Mouse (Mus musculus) midbrain, embryonic 13.5 days (tissue): ENCODE results near the gene Gpr135. TPM values are rescaled to one million over a fixed set of nuclear protein-coding genes. Genes with fewer than 3 reads are reported as not detected.

Experiments used
- ATAC-seq: fragments of 200-750 bp; cut with Nextera tagmentation; 2 replicates; pipeline ENCODE4 v1.8.0; 2017; ENCODE audit warnings: mild to moderate bottlenecking, moderate TSS enrichment, moderate library complexity
- H3K27ac ChIP-seq: fragments of 300-500 bp; sonication (generic); 2 replicates; pipeline ENCODE4 v1.5.1; 2015; ENCODE audit warnings: inconsistent platforms, mild to moderate bottlenecking, moderate library complexity
- H3K27me3 ChIP-seq: fragments of 300-500 bp; sonication (generic); 2 replicates; pipeline ENCODE4 v1.6.1; 2015; ENCODE audit warnings: mild to moderate bottlenecking, inconsistent platforms
- H3K36me3 ChIP-seq: fragments of 300-500 bp; sonication (generic); 2 replicates; pipeline ENCODE4 v1.6.1; 2015; ENCODE audit warnings: mild to moderate bottlenecking, inconsistent platforms
- H3K4me1 ChIP-seq: fragments of 300-500 bp; sonication (generic); replicated peaks from 2 replicates; pipeline ENCODE4 v1.6.1; 2015; ENCODE audit warnings: inconsistent platforms
- H3K4me2 ChIP-seq: fragments of 300-500 bp; sonication (generic); replicated peaks from 2 replicates; pipeline ENCODE4 v1.6.1; 2015; ENCODE audit warnings: moderate library complexity, mild to moderate bottlenecking, inconsistent platforms
- H3K4me3 ChIP-seq: fragments of 300-500 bp; sonication (generic); replicated peaks from 2 replicates; pipeline ENCODE4 v1.5.1; 2015; ENCODE audit warnings: mild to moderate bottlenecking, inconsistent platforms
- H3K9ac ChIP-seq: fragments of 300-500 bp; sonication (generic); replicated peaks from 2 replicates; pipeline ENCODE4 v1.6.1; 2015; ENCODE audit warnings: mild to moderate bottlenecking, inconsistent platforms
- H3K9me3 ChIP-seq: fragments of 300-500 bp; sonication (generic); 2 replicates; pipeline ENCODE4 v1.6.1; 2016; ENCODE audit warnings: mild to moderate bottlenecking, inconsistent platforms
- WGBS: fragments of 180-500 bp; shearing (Covaris S2); methylation state at CpG from one replicate; pipeline ENCODE4 v1.1.7; 2015; 5-methylcytosine and 5-hydroxymethylcytosine counted together
- polyA plus RNA-seq: library from polyadenylated mRNA; unstranded; fragments of >200 nt; fragmentation: Nextera tagmentation; extraction: Ambion mirVana; gene quantifications from 2 replicates; pipeline ENCODE4 v1.2.1, GENCODE M21; 2015

Gpr135 gene
- polyA plus RNA-seq, 1 experiment from 2014 or later: 2.6 TPM

GRCm38 (mm10) chr12:72020285-72020684 lies 50.6 kb downstream of the Gpr135 start:
- 84% methylated on average over 4 of the region's 4 CpGs for WGBS
- no peak for ATAC-seq

More at GRCm38 (mm10) chr12:72020285-72020684, 50.6 kb downstream of the Gpr135 start:
- Histone ChIP-seq H3K9me3 (no peaks in the 10 kb centered on the region), H3K27me3 (no peaks in the 10 kb centered on the region), H3K4me1 (no peaks in the 10 kb centered on the region), H3K4me3 (no peak overlapping the region), H3K27ac (no peak overlapping the region), H3K36me3 (no peaks in the 10 kb centered on the region), H3K9ac (no peak overlapping the region), H3K4me2 (no peak overlapping the region)

Other genes starting within 250 kb of the Gpr135 start
- 24.2 and 24.4 TPM in 2 replicates for gene Daam1, start 240.0 kb downstream of the Gpr135 start, polyA plus RNA-seq
- 8.5 and 10.6 TPM in 2 replicates for gene L3hypdh, start 14.3 kb upstream of the Gpr135 start, polyA plus RNA-seq
- gene Jkamp, start 14.5 kb upstream of the Gpr135 start, polyA plus RNA-seq: 129 and 136 TPM in 2 replicates
- gene Ccdc175, start 113.9 kb upstream of the Gpr135 start, polyA plus RNA-seq: not detected in 2 replicates